Mouse (Mus musculus) myocyte (in vitro differentiated cells): ENCODE data around the gene Get4. TPM values are rescaled to one million over a fixed set of nuclear protein-coding genes. Genes with fewer than 3 reads are reported as not detected.

ENCODE experiments used
- H3K27me3 ChIP-seq: one replicate; pipeline ENCODE4 v1.6.1; 2011; ENCODE audit not compliant: control insufficient read depth, insufficient read depth, insufficient read length
- H3K36me3 ChIP-seq: one replicate; pipeline ENCODE4 v1.6.1; 2011; ENCODE audit not compliant: control insufficient read depth, insufficient read depth
- H3K4me2 ChIP-seq: one replicate; pipeline ENCODE4 v1.6.1; 2011; ENCODE audit warnings: low read depth, control low read depth
- H3K4me3 ChIP-seq: one replicate; pipeline ENCODE4 v1.5.1; 2011; ENCODE audit warnings: mild to moderate bottlenecking, control low read depth, moderate library complexity
- H3K79me2 ChIP-seq: one replicate; pipeline ENCODE4 v1.6.1; 2011; ENCODE audit not compliant: control insufficient read depth, insufficient read depth
- H3ac ChIP-seq: one replicate; pipeline ENCODE4 v1.6.1; 2011; ENCODE audit not compliant: control insufficient read depth, insufficient read length
- CEBPB ChIP-seq: IDR thresholded peaks from 2 replicates; pipeline ENCODE4 v1.6.1; 2011; ENCODE audit warnings: mild to moderate bottlenecking, moderate library complexity; ENCODE audit not compliant: poor library complexity, insufficient read depth, severe bottlenecking
- E2F4 ChIP-seq: IDR thresholded peaks from one replicate; pipeline ENCODE4 v1.6.1; 2011; ENCODE audit warnings: mild to moderate bottlenecking, control low read depth, moderate library complexity; ENCODE audit not compliant: insufficient read depth
- MAX ChIP-seq: IDR thresholded peaks from one replicate; pipeline ENCODE4 v1.6.1; 2011; ENCODE audit warnings: low read depth, mild to moderate bottlenecking, control low read depth
- MYOD1 ChIP-seq, 3 experiments: IDR thresholded peaks; one replicate each; pipeline ENCODE4 v1.6.1; 2011; ENCODE audit warnings: control low read depth in 2 of 3, low read depth in 2 of 3, mild to moderate bottlenecking in 2 of 3, moderate library complexity in 1 of 3; ENCODE audit not compliant: insufficient read length in 2 of 3, control insufficient read depth in 1 of 3
- MYOG ChIP-seq, 3 experiments: IDR thresholded peaks; one replicate each; pipeline ENCODE4 v1.6.1; 2011; ENCODE audit warnings: control low read depth in 2 of 3, low read depth in 2 of 3, mild to moderate bottlenecking in 2 of 3; ENCODE audit not compliant: insufficient read length in 2 of 3, control insufficient read depth in 1 of 3, insufficient read depth in 1 of 3
- POLR2A ChIP-seq: IDR thresholded peaks from one replicate; pipeline ENCODE4 v1.6.1; 2011; ENCODE audit warnings: low read depth, mild to moderate bottlenecking, control low read depth, moderate library complexity; ENCODE audit not compliant: insufficient read length
- POLR2AphosphoS2 ChIP-seq: IDR thresholded peaks from one replicate; pipeline ENCODE4 v1.6.1; 2011; ENCODE audit warnings: low read depth, control low read depth; ENCODE audit not compliant: insufficient read length
- REST ChIP-seq: IDR thresholded peaks from one replicate; pipeline ENCODE4 v1.6.1; 2011; ENCODE audit warnings: mild to moderate bottlenecking, control low read depth, moderate library complexity; ENCODE audit not compliant: insufficient read depth, insufficient read length
- SRF ChIP-seq: IDR thresholded peaks from one replicate; pipeline ENCODE4 v1.6.1; 2011; ENCODE audit warnings: low read depth; ENCODE audit not compliant: control insufficient read depth, insufficient read length
- TCF12 ChIP-seq: IDR thresholded peaks from one replicate; pipeline ENCODE4 v1.6.1; 2011; ENCODE audit warnings: mild to moderate bottlenecking, control low read depth; ENCODE audit not compliant: poor library complexity, insufficient read depth, severe bottlenecking
- TCF3 ChIP-seq: IDR thresholded peaks from one replicate; pipeline ENCODE4 v1.6.1; 2011; ENCODE audit warnings: low read depth, control low read depth; ENCODE audit not compliant: insufficient read length
- USF1 ChIP-seq: IDR thresholded peaks from one replicate; pipeline ENCODE4 v1.6.1; 2011; ENCODE audit warnings: low read depth, mild to moderate bottlenecking, control low read depth, moderate library complexity
- polyA plus RNA-seq: library from polyadenylated mRNA; unstranded; fragments of >200 nt; fragmentation: generic; extraction: Trizol; gene quantifications from one replicate; pipeline ENCODE4 v1.2.1, GENCODE M21; 2012; ENCODE audit warnings: missing spikeins

Gene Get4
- polyA plus RNA-seq, 1 experiment, result 106 TPM

DNA sequence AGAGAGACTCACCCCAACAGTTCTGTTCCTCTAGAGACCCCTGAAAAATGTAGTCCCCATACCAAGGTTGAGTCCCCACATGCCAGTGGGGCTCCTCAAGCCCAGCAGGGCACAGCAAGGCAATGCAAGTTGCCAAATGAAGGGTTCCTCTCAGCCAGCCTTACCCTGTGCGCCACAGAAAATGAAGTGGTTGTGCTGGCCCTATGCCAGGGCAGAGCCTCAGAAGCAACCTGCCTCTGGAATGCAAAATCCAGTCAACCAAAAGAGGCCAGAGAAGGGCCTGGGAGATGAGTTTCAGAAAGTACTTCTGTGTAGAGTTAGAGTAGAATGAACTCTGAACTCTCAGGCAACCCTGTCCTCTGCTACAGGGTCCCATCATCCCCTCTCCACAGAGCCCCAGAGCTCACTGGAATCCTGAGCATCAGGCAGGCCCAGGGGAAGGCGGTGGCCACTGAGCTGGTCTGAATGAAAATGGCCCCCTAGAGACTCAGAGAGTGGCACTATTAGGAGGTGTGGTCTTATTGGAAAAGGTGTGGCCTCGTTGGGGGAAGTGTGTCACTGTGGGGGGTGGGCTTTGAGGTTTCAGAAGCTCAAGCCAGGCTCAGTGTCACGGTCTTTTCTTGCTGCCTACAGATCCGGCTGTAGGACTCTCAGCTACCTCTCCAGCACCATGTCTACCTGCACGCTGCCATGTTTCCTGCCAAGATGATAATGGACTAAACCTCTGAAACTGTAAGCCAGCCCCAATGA, 39.9 kb downstream of the Get4 start:
- H3K4me3 ChIP-seq, result no peak overlapping the region
- no peak overlapping the region for H3ac ChIP-seq
- H3K27me3 ChIP-seq, result peaks cover 6% of the 10 kb centered on the region
- no peaks in the 10 kb centered on the region for H3K79me2 ChIP-seq
- TF ChIP-seq MAX, result no peak
- TF ChIP-seq REST, result no peak
- TF ChIP-seq POLR2A, result no peak
- no peak for TF ChIP-seq MYOD1 (IDR thresholded peaks at IDR 0.05; ENCODE audit: control insufficient read depth in 1 of 3, insufficient read length in 2 of 3, low read depth in 2 of 3)
- no peak for TF ChIP-seq POLR2AphosphoS2
- TF ChIP-seq MYOG (IDR thresholded peaks at IDR 0.05; ENCODE audit: control insufficient read depth in 1 of 3, insufficient read depth in 1 of 3, insufficient read length in 2 of 3, low read depth in 2 of 3), result no peak
- TF ChIP-seq CEBPB, result no peak
- no peak for TF ChIP-seq E2F4
- TF ChIP-seq TCF12, result no peak
- TF ChIP-seq SRF, result no peak
- no peak for TF ChIP-seq TCF3
- no peak for TF ChIP-seq USF1
- H3K4me2 ChIP-seq, result no peak overlapping the region
- H3K36me3 ChIP-seq, result no peaks in the 10 kb centered on the region

DNA sequence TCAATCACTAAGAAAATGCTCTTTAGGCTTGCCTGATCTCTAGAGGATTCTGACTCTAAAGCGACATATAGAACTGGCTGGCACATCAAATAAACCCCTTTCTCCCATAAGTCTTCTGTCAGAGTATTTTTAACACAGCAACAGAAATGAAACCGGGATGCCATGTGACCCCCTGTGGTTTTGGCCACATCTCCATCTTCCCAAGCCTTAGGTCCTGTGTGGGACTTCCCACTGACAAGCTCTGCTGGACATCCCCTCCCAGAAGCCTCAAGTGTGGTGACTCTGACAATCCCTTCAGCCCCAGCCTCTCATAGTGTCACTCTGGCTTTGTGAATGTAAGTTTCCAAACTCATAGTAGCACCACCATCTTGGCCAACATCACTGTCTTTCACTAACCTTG, 42.0 kb downstream of the Get4 start:
- no peak for TF ChIP-seq MAX
- no peak for TF ChIP-seq TCF12
- no peak for TF ChIP-seq REST
- no peak for TF ChIP-seq POLR2AphosphoS2
- TF ChIP-seq E2F4, result no peak
- TF ChIP-seq USF1, result no peak
- no peak for TF ChIP-seq POLR2A
- no peak for TF ChIP-seq SRF
- no peak for TF ChIP-seq TCF3
- no peak for TF ChIP-seq CEBPB
- TF ChIP-seq MYOD1 (IDR thresholded peaks at IDR 0.05; ENCODE audit: control insufficient read depth in 1 of 3, insufficient read length in 2 of 3, low read depth in 2 of 3), result no peak
- TF ChIP-seq MYOG (IDR thresholded peaks at IDR 0.05; ENCODE audit: control insufficient read depth in 1 of 3, insufficient read depth in 1 of 3, insufficient read length in 2 of 3, low read depth in 2 of 3), result no peak
- H3ac ChIP-seq, result no peak overlapping the region
- H3K27me3 ChIP-seq, result no peaks in the 10 kb centered on the region
- H3K36me3 ChIP-seq, result no peaks in the 10 kb centered on the region
- H3K4me3 ChIP-seq, result no peak overlapping the region
- no peak overlapping the region for H3K4me2 ChIP-seq
- no peaks in the 10 kb centered on the region for H3K79me2 ChIP-seq

GRCm38 (mm10) chr5:139297092-139297491, 45.0 kb downstream of the Get4 start:
- TF ChIP-seq POLR2A, result no peak
- TF ChIP-seq USF1, result no peak
- TF ChIP-seq TCF12, result no peak
- TF ChIP-seq MYOG (IDR thresholded peaks at IDR 0.05; ENCODE audit: control insufficient read depth in 1 of 3, insufficient read depth in 1 of 3, insufficient read length in 2 of 3, low read depth in 2 of 3), result no peak
- Histone ChIP-seq H3K4me3 (no peak overlapping the region), H3ac (no peak overlapping the region), H3K27me3 (peaks cover 10% of the 10 kb centered on the region), H3K36me3 (no peaks in the 10 kb centered on the region), H3K79me2 (no peaks in the 10 kb centered on the region), H3K4me2 (no peak overlapping the region)

GRCm38 (mm10) chr5:139297745-139298144, 45.6 kb downstream of the Get4 start:
- Histone ChIP-seq H3K27me3 (peaks cover 10% of the 10 kb centered on the region), H3K4me2 (no peak overlapping the region), H3K36me3 (no peaks in the 10 kb centered on the region), H3K4me3 (no peak overlapping the region), H3K79me2 (no peaks in the 10 kb centered on the region), H3ac (no peak overlapping the region)
- TF ChIP-seq MYOD1 (IDR thresholded peaks at IDR 0.05; ENCODE audit: control insufficient read depth in 1 of 3, insufficient read length in 2 of 3, low read depth in 2 of 3) (no peak), TCF12 (no peak)

DNA sequence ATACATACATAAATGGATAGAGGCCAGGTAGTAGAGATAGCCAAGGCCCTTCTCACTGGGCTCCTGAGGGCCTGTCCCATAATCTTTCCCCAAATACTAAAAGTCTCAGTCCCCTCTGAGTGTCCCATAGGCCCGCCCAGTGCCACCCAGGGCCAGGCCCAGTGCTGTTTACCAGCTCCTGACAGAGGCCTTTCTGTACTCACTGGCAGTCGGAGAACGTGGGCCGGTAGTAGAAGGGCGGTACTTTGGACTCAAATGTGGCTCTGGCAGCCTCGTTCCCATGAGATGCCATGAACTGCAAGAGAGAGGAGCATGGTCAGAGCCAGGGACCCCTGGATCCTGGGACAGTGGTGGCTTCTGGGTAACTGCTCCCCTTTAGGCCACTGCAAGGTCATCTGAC, 50.0 kb downstream of the Get4 start:
- peaks cover 10% of the 10 kb centered on the region for H3K27me3 ChIP-seq
- no peak overlapping the region for H3K4me2 ChIP-seq
- no peak overlapping the region for H3K4me3 ChIP-seq
- TF ChIP-seq POLR2A, result no peak
- no peak for TF ChIP-seq REST
- TF ChIP-seq E2F4, result no peak
- no peak for TF ChIP-seq CEBPB
- TF ChIP-seq MAX, result no peak
- TF ChIP-seq SRF, result no peak
- no peak for TF ChIP-seq MYOD1 (IDR thresholded peaks at IDR 0.05; ENCODE audit: control insufficient read depth in 1 of 3, insufficient read length in 2 of 3, low read depth in 2 of 3)
- no peak for TF ChIP-seq MYOG (IDR thresholded peaks at IDR 0.05; ENCODE audit: control insufficient read depth in 1 of 3, insufficient read depth in 1 of 3, insufficient read length in 2 of 3, low read depth in 2 of 3)
- TF ChIP-seq TCF12, result no peak
- no peaks in the 10 kb centered on the region for H3K36me3 ChIP-seq
- H3ac ChIP-seq, result no peak overlapping the region
- H3K79me2 ChIP-seq, result no peaks in the 10 kb centered on the region
